Mouse (Mus musculus): ENCODE measurements around the gene Actn3. TPM values are rescaled to one million over a fixed set of nuclear protein-coding genes. Genes with fewer than 3 reads are reported as not detected.
A peak's percentile ranks its signal among the peaks of the same experiment; 100 is the strongest.

The Actn3 gene
- polyA plus RNA-seq (2016; fragmentation: Nextera tagmentation; extraction: Ambion mirVana): 0.79 and 0.82 TPM in 2 replicates

GRCm38 (mm10) chr19:4877785-4878184, at the start of gene Actn3:
Gene Actn3, minus strand, starts transcription at chr19:4877909.
- WGBS (ENCODE audit: insufficient replicate concordance): 9% methylated on average over 17 of the region's 17 CpGs
- peaks cover 52% of the 10 kb centered on the region for H3K4me1 ChIP-seq
- ATAC-seq: no peak

GRCm38 (mm10) chr19:4925121-4925860, 47.6 kb upstream of the Actn3 start:
- Histone ChIP-seq H3K4me1 (peaks cover 27% of the 10 kb centered on the region), H3K4me2 (no peak overlapping the region), H3K4me3 (no peak overlapping the region), H3K27ac (no peak overlapping the region), H3K36me3 (peaks cover 62% of the 10 kb centered on the region), H3K9me3 (replicated peaks) (no peaks in the 10 kb centered on the region), H3K9ac (no peak overlapping the region), H3K27me3 (replicated peaks) (no peaks in the 10 kb centered on the region)
- ATAC-seq: no peak
- WGBS (ENCODE audit: insufficient replicate concordance): 91% methylated on average over 11 of the region's 11 CpGs

More at GRCm38 (mm10) chr19:4877785-4878184, at the start of gene Actn3:
- peak within 1 kb of the TSS; percentile 92 for H3K4me3 ChIP-seq
- no peaks in the 10 kb centered on the region for H3K9me3 ChIP-seq (replicated peaks)
- H3K36me3 ChIP-seq: peaks cover 30% of the 10 kb centered on the region
- peak within 1 kb of the TSS; percentile 84 for H3K4me2 ChIP-seq
- peaks cover 32% of the 10 kb centered on the region for H3K27me3 ChIP-seq (replicated peaks)
- peak within 1 kb of the TSS; percentile 85 for H3K27ac ChIP-seq
- H3K9ac ChIP-seq: peak within 1 kb of the TSS; percentile 91

GRCm38 (mm10) chr19:4919652-4920051, 41.9 kb upstream of the Actn3 start:
- Histone ChIP-seq H3K4me2 (no peak overlapping the region), H3K27me3 (replicated peaks) (no peaks in the 10 kb centered on the region), H3K9me3 (replicated peaks) (no peaks in the 10 kb centered on the region), H3K36me3 (peaks cover 100% of the 10 kb centered on the region), H3K4me1 (no peaks in the 10 kb centered on the region), H3K9ac (no peak overlapping the region), H3K4me3 (no peak overlapping the region), H3K27ac (no peak overlapping the region)
- whole genome bisulfite sequencing (ENCODE audit: insufficient replicate concordance): 78% methylated on average over 6 of the region's 6 CpGs
- no peak for ATAC-seq

GRCm38 (mm10) chr19:4916827-4917226, 39.1 kb upstream of the Actn3 start:
- no peak overlapping the region for H3K4me2 ChIP-seq
- WGBS (ENCODE audit: insufficient replicate concordance): 80% methylated on average over 10 of the region's 10 CpGs
- no peak overlapping the region for H3K27ac ChIP-seq
- peaks cover 99% of the 10 kb centered on the region for H3K36me3 ChIP-seq
- no peaks in the 10 kb centered on the region for H3K27me3 ChIP-seq (replicated peaks)
- no peak for ATAC-seq
- H3K9me3 ChIP-seq (replicated peaks): no peaks in the 10 kb centered on the region
- H3K4me3 ChIP-seq: no peak overlapping the region
- no peak overlapping the region for H3K9ac ChIP-seq
- peaks cover 6% of the 10 kb centered on the region; the same call in 1 of the 2 replicates for H3K4me1 ChIP-seq

- WGBS (ENCODE audit: insufficient replicate concordance): 86% methylated on average over 15 of the region's 15 CpGs
- Histone ChIP-seq H3K4me2 (no peak overlapping the region), H3K27me3 (replicated peaks) (no peaks in the 10 kb centered on the region), H3K9ac (no peak overlapping the region), H3K9me3 (replicated peaks) (no peaks in the 10 kb centered on the region), H3K36me3 (peaks cover 99% of the 10 kb centered on the region), H3K4me1 (peaks cover 6% of the 10 kb centered on the region; the same call in 1 of the 2 replicates), H3K27ac (no peak overlapping the region), H3K4me3 (no peak overlapping the region)
- ATAC-seq: no peak
Measured at GRCm38 (mm10) chr19:4915924-4916603, 38.4 kb upstream of the Actn3 start.

- Histone ChIP-seq H3K4me2 (no peak overlapping the region), H3K4me3 (no peak overlapping the region), H3K4me1 (peaks cover 17% of the 10 kb centered on the region), H3K9ac (no peak overlapping the region), H3K9me3 (replicated peaks) (no peaks in the 10 kb centered on the region), H3K27me3 (replicated peaks) (no peaks in the 10 kb centered on the region), H3K27ac (no peak overlapping the region), H3K36me3 (peaks cover 73% of the 10 kb centered on the region)
- WGBS (ENCODE audit: insufficient replicate concordance): 75% methylated on average over 7 of the region's 7 CpGs
- no peak for ATAC-seq
Measured at GRCm38 (mm10) chr19:4909376-4909775, 31.7 kb upstream of the Actn3 start.

GRCm38 (mm10) chr19:4908107-4908506, 30.4 kb upstream of the Actn3 start:
- Histone ChIP-seq H3K9ac (no peak overlapping the region), H3K4me3 (no peak overlapping the region), H3K4me1 (peaks cover 13% of the 10 kb centered on the region), H3K27me3 (replicated peaks) (no peaks in the 10 kb centered on the region), H3K4me2 (no peak overlapping the region), H3K9me3 (replicated peaks) (no peaks in the 10 kb centered on the region), H3K36me3 (peaks cover 61% of the 10 kb centered on the region), H3K27ac (no peak overlapping the region)
- peak; percentile 48; the same call in 1 of the 2 replicates for ATAC-seq
- 66% methylated on average over 4 of the region's 4 CpGs for WGBS (ENCODE audit: insufficient replicate concordance)

GRCm38 (mm10) chr19:4905979-4906794, 28.5 kb upstream of the Actn3 start, which contains the start of gene Bbs1:
Gene Bbs1, minus strand, starts transcription at chr19:4906628.
- peaks cover 43% of the 10 kb centered on the region for H3K36me3 ChIP-seq
- no peak within 1 kb of the TSS for H3K27ac ChIP-seq
- peak within 1 kb of the TSS; percentile 68 for H3K4me2 ChIP-seq
- H3K9me3 ChIP-seq (replicated peaks): no peaks in the 10 kb centered on the region
- peak; percentile 31; the same call in 1 of the 2 replicates for ATAC-seq
- H3K4me1 ChIP-seq: peaks cover 10% of the 10 kb centered on the region
- peak within 1 kb of the TSS; percentile 65 for H3K4me3 ChIP-seq
- H3K9ac ChIP-seq: peak within 1 kb of the TSS; percentile 44; the same call in 1 of the 2 replicates
- WGBS (ENCODE audit: insufficient replicate concordance): 8% methylated on average over 31 of the region's 31 CpGs
- H3K27me3 ChIP-seq (replicated peaks): no peaks in the 10 kb centered on the region

GRCm38 (mm10) chr19:4899888-4900287, 22.2 kb upstream of the Actn3 start:
- WGBS (ENCODE audit: insufficient replicate concordance): 50% methylated on average over 3 of the region's 3 CpGs
- Histone ChIP-seq H3K9me3 (replicated peaks) (no peaks in the 10 kb centered on the region), H3K4me1 (no peaks in the 10 kb centered on the region), H3K4me3 (no peak overlapping the region), H3K27ac (no peak overlapping the region), H3K9ac (no peak overlapping the region), H3K4me2 (no peak overlapping the region), H3K27me3 (replicated peaks) (peaks cover 5% of the 10 kb centered on the region; the same call in 1 of the 2 replicates), H3K36me3 (no peaks in the 10 kb centered on the region)
- ATAC-seq: no peak

- Histone ChIP-seq H3K27me3 (replicated peaks) (peaks cover 8% of the 10 kb centered on the region; the same call in 1 of the 2 replicates), H3K36me3 (no peaks in the 10 kb centered on the region), H3K9ac (no peak overlapping the region), H3K4me1 (no peaks in the 10 kb centered on the region), H3K4me3 (no peak overlapping the region), H3K9me3 (replicated peaks) (no peaks in the 10 kb centered on the region), H3K27ac (no peak overlapping the region), H3K4me2 (no peak overlapping the region)
- ATAC-seq: no peak
- WGBS (ENCODE audit: insufficient replicate concordance): 64% methylated on average over 9 of the region's 9 CpGs
Measured at GRCm38 (mm10) chr19:4898972-4899371, 21.3 kb upstream of the Actn3 start.

- 61% methylated on average over 21 of the region's 21 CpGs for WGBS (ENCODE audit: insufficient replicate concordance)
- H3K27ac ChIP-seq: no peak overlapping the region
- H3K4me1 ChIP-seq: peaks cover 14% of the 10 kb centered on the region
- ATAC-seq: no peak
- H3K36me3 ChIP-seq: no peaks in the 10 kb centered on the region
- no peak overlapping the region for H3K9ac ChIP-seq
- H3K9me3 ChIP-seq (replicated peaks): no peaks in the 10 kb centered on the region
- H3K27me3 ChIP-seq (replicated peaks): peaks cover 8% of the 10 kb centered on the region; the same call in 1 of the 2 replicates
- no peak overlapping the region for H3K4me3 ChIP-seq
- H3K4me2 ChIP-seq: no peak overlapping the region
Measured at GRCm38 (mm10) chr19:4896780-4897520, 19.2 kb upstream of the Actn3 start.
